Mouse (Mus musculus) kidney, embryonic 16.5 days (tissue): ENCODE measurements around the gene Gm21887. TPM values are rescaled to one million over a fixed set of nuclear protein-coding genes. Genes with fewer than 3 reads are reported as not detected.
"Not testable (repeated sequence)": the region's sequence is repeated elsewhere in the genome, so short reads cannot be mapped to it uniquely, and the experiment has no call there.

ENCODE experiments used
- ATAC-seq: fragments of 200-750 bp; cut with Nextera tagmentation; 2 replicates; pipeline ENCODE4 v1.8.0; 2017; ENCODE audit warnings: moderate TSS enrichment; ENCODE audit not compliant: low FRiP score, low TSS enrichment
- H3K27ac ChIP-seq: fragments of 300-500 bp; sonication (generic); 2 replicates; pipeline ENCODE4 v1.5.1; 2014; ENCODE audit warnings: low read length
- H3K27me3 ChIP-seq: fragments of 300-500 bp; sonication (generic); 2 replicates; pipeline ENCODE4 v1.6.1; 2014; ENCODE audit warnings: low read length, control low read depth, mixed read lengths; ENCODE audit not compliant: insufficient read depth
- H3K36me3 ChIP-seq: fragments of 300-500 bp; sonication (generic); 2 replicates; pipeline ENCODE4 v1.6.1; 2014; ENCODE audit warnings: low read length, control low read depth, mixed read lengths; ENCODE audit not compliant: insufficient read depth
- H3K4me1 ChIP-seq: fragments of 300-500 bp; sonication (generic); 2 replicates; pipeline ENCODE4 v1.6.1; 2014; ENCODE audit warnings: low read length, control low read depth, mixed read lengths; ENCODE audit not compliant: insufficient read depth
- H3K4me2 ChIP-seq: fragments of 300-500 bp; sonication (generic); replicated peaks from 2 replicates; pipeline ENCODE4 v1.6.1; 2014; ENCODE audit warnings: low read depth, low read length
- H3K4me3 ChIP-seq: fragments of 300-500 bp; sonication (generic); 2 replicates; pipeline ENCODE4 v1.5.1; 2014; ENCODE audit warnings: mild to moderate bottlenecking, low read length
- H3K9ac ChIP-seq: fragments of 300-500 bp; sonication (generic); replicated peaks from 2 replicates; pipeline ENCODE4 v1.6.1; 2014; ENCODE audit warnings: low read length
- H3K9me3 ChIP-seq: fragments of 300-500 bp; sonication (generic); 2 replicates; pipeline ENCODE4 v1.6.1; 2016; ENCODE audit warnings: low read length, control low read depth
- WGBS: fragments of 180-500 bp; shearing (Covaris S2); extraction: QIAGEN DNeasy Blood & Tissue Kit; methylation state at CpG from one replicate; pipeline ENCODE4 v1.1.7; 2014; 5-methylcytosine and 5-hydroxymethylcytosine counted together
- polyA plus RNA-seq: library from polyadenylated mRNA; unstranded; fragments of >200 nt; fragmentation: Nextera tagmentation; extraction: Ambion mirVana; gene quantifications from 2 replicates; pipeline ENCODE4 v1.2.1, GENCODE M21; 2015

Gm21887 gene
- polyA plus RNA-seq, 1 experiment from 2014 or later: 162 TPM

DNA sequence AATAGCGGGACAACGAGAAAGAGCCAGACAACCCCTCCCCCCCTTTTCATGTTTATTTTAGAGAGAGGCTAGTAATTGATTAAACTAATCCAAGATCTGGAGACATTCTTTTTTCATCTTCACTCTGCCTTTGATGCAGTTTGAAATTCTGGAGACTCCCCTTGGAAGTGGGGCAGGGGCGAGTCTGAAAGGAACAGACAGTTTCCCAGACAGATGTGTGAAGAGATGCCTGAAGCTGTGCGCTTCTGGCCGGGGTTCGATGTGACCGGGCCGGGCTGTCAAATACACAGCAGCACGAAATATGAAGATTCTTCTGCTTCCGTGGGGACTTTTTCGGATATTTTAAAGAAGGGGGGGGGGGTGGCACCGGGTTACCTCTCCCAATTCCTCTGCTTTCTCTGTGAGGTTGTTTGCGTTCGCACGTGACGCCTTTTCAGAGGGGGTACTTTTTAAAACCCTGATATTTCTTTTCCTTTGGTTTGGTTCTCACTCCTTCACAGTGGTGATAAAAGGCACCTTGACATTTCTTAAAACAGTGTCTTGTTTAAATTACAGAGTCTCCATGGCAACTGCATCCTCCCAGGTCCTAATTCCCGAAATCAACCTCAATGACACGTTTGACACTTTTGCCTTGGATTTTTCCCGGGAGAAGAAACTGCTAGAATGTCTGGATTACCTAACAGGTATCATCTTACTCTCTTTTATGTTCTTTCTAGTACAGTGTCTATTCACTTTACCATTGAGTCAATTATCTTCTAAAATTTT, 25.9 kb upstream of the Gm21887 start:
- Histone ChIP-seq H3K36me3 (peaks cover 80% of the 10 kb centered on the region), H3K9me3 (peaks cover 50% of the 10 kb centered on the region)
- H3K4me3 ChIP-seq, H3K4me2 ChIP-seq, ATAC-seq, H3K27me3 ChIP-seq, H3K4me1 ChIP-seq, H3K9ac ChIP-seq, H3K27ac ChIP-seq: not testable (repeated sequence)
- WGBS: 81% methylated on average over 19 of the region's 19 CpGs

DNA sequence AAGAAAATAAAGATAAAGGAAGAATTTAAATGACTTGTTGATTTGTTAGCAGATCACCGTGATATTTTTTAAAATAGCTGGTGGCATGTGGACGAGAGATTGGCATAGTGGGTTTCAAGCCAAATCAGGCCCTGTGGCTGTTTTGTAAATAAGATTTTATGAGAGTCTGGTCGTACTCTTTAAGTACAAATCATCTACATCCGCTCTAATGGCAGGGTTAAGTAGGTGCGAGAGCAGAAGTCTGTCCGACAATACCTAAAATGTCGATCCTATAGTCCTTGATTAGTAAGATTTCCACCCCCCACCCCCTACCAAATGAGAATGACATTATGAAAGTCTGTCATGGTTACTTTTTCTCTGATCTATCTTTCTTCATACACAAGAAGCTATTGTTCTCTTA, 25.1 kb upstream of the Gm21887 start:
- not testable (repeated sequence) for H3K4me3 ChIP-seq, H3K4me2 ChIP-seq, H3K4me1 ChIP-seq, H3K27me3 ChIP-seq, H3K27ac ChIP-seq, ATAC-seq, H3K9ac ChIP-seq
- Histone ChIP-seq H3K36me3 (peaks cover 83% of the 10 kb centered on the region), H3K9me3 (peaks cover 57% of the 10 kb centered on the region)
- WGBS: 85% methylated on average over 7 of the region's 7 CpGs

DNA sequence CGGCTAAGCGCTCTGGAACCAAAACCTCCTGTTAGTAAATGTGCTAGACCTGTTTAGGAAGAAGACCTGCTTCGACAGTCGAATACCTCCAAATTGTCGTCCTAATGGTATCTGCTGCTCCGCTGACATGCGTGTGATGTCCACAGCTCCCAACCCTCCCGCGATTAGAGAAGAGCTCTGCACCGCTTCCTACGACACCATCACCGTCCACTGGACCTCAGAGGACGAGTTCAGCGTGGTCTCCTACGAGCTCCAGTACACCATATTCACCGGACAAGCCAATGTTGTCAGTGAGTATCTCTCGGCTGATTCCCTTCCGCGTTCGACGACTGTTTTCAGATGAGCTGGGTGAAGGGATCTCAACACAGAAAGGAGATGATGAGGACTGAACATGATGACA, 24.6 kb upstream of the Gm21887 start:
- 90% methylated on average over 21 of the region's 21 CpGs for WGBS

DNA sequence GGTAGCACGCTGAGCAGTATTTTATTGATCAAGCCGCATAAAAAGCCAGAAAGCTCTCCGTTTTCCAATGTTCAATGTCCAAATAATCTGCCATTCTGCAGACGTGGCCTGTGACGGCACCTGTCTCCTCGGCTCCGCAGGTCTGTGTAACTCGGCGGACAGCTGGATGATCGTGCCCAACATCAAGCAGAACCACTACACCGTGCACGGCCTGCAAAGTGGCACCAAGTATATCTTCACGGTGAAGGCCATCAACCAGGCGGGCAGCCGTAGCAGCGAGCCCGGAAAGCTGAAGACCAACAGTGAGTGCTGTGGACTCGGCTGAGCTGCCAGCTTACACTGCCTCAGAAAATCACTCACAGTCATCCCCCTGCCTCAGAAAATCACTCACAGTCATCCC, 23.7 kb upstream of the Gm21887 start:
- not testable (repeated sequence) for H3K9ac ChIP-seq, H3K27ac ChIP-seq, H3K4me1 ChIP-seq, H3K4me3 ChIP-seq, H3K4me2 ChIP-seq, H3K27me3 ChIP-seq
- Histone ChIP-seq H3K9me3 (peaks cover 70% of the 10 kb centered on the region), H3K36me3 (peaks cover 80% of the 10 kb centered on the region)
- ATAC-seq: peak; percentile 20; the same call in 1 of the 2 replicates
- 83% methylated on average over 18 of the region's 18 CpGs for WGBS

More for the DNA sequence above, 24.6 kb upstream of the Gm21887 start:
- Histone ChIP-seq H3K9me3 (peaks cover 62% of the 10 kb centered on the region), H3K36me3 (peaks cover 81% of the 10 kb centered on the region)
- not testable (repeated sequence) for H3K27me3 ChIP-seq, H3K4me3 ChIP-seq, H3K4me1 ChIP-seq, H3K4me2 ChIP-seq, ATAC-seq, H3K9ac ChIP-seq, H3K27ac ChIP-seq

DNA sequence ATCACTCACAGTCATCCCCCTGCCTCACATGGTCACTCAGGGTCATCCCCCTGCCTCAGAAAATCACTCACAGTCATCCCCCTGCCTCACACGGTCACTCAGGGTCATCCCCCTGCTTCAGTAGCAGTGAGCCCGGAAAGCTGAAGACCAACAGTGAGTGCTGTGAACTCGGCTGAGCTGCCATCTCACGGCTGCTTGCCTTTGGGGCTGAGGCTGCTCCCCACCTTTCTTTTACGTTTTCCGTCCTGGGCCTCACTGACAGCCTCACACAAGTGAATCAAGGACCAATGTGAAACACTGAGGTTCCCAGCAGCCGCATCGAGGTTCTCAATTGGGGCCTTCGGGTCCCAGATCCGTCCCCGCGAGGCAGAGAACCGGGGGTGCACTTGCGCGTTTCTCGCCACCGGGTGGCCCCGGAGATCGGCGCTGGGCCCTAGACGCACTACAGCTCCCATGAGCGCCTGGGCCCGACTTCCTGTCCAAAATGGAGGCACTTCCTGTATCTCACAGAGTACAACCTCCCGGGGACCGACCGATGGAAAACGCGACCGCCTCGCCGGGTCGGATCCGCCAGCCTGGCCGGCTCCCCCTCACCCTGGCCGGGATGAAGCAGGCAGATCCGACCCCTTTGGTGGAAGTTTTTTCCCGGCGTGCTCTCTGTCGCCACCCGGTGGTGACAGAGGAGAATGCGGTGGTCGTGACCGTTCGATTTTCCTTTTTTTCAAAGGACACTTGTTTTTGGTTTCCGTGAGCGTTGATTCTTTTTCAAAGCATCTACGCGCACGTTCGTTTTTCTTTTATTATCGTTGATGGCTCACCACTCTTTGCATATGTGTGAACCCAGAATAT, 22.7 kb upstream of the Gm21887 start:
- peak overlapping the region; percentile 21 for H3K4me3 ChIP-seq
- H3K9me3 ChIP-seq: peaks cover 68% of the 10 kb centered on the region
- ATAC-seq: peak; percentile 93
- peak overlapping the region; percentile 37 for H3K4me2 ChIP-seq
- not testable (repeated sequence) for H3K27ac ChIP-seq, H3K27me3 ChIP-seq, H3K4me1 ChIP-seq
- 52% methylated on average over 46 of the region's 51 CpGs for WGBS
- H3K9ac ChIP-seq: peak overlapping the region; percentile 32
- peaks cover 73% of the 10 kb centered on the region for H3K36me3 ChIP-seq

DNA sequence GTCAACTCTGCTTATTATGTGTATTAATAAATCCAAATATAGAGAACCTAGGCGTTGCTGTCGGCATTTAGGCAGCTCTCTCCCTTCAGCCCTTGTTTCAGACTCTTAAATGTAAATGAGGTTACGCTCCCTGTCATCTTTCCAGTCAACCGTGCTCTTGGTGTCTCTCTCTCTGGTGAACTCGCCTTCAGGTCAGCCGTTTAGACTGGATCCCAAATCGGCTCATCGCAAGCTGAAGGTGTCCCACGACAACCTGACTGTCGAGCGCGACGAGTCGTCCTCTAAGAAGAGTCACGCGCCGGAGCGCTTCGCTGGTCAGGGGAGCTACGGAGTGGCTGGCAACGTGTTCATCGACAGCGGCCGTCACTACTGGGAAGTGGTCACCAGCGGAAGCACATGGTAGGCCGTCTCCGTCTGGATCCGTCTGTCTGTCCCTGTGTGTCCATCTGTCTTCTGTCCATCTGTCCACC, 22.1 kb upstream of the Gm21887 start:
- H3K36me3 ChIP-seq: peaks cover 66% of the 10 kb centered on the region
- H3K4me1 ChIP-seq, H3K4me2 ChIP-seq, H3K9ac ChIP-seq, H3K27me3 ChIP-seq, H3K4me3 ChIP-seq, H3K27ac ChIP-seq: not testable (repeated sequence)
- H3K9me3 ChIP-seq: peaks cover 66% of the 10 kb centered on the region
- peak; percentile 21; the same call in 1 of the 2 replicates for ATAC-seq
- WGBS: 86% methylated on average over 28 of the region's 28 CpGs

DNA sequence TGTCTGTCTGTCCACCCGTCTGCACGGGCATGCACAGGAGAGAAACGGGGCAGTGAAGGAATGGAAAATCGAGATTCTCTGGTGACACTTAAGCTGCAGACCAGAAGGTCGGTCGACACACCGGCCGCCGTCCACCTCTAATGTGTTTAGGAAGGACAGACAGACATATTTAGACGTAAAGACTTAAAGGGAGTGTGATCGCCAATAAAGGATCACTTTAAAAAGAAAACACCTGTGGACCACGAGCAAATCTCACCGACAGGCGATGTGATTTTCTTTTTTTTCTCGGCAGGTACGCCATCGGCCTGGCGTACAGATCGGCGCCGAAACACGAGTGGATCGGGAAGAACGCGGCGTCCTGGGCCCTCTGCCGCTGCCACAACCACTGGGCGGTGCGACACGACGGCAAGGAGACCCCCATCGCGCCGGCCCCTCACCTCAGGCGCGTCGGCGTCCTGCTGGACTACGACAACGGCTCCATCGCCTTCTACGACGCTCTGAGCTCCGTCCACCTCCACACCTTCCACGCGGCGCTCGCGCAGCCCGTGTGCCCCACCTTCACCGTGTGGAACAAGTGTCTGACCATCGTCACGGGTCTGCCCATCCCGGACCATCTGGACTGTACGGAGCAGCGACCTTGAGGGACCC, 20.8 kb upstream of the Gm21887 start:
- H3K4me1 ChIP-seq, H3K4me3 ChIP-seq, H3K9ac ChIP-seq, H3K27me3 ChIP-seq, H3K27ac ChIP-seq, H3K4me2 ChIP-seq: not testable (repeated sequence)
- 93% methylated on average over 56 of the region's 56 CpGs for WGBS
- peaks cover 63% of the 10 kb centered on the region for H3K9me3 ChIP-seq
- ATAC-seq: peak; percentile 5; the same call in 1 of the 2 replicates
- H3K36me3 ChIP-seq: peaks cover 53% of the 10 kb centered on the region

DNA sequence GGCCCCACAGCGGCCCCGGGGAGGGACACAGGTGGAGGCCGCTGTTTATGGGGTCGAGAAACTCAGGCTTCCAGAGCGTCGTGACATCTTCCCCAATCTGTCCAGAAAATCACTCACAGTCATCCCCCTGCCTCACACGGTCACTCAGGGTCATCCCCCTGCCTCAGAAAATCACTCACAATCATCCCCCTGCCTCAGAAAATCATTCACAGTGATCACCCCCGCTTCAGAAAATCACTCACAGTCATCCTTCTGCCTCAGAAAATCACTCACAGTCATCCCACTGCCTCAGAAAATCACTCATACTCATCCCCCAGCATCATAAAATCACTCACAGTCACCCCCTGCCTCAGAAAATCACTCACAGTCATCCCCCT, 20.3 kb upstream of the Gm21887 start:
- 85% methylated on average over 8 of the region's 8 CpGs for WGBS
- not testable (repeated sequence) for H3K9ac ChIP-seq, H3K4me2 ChIP-seq, H3K27ac ChIP-seq, H3K4me1 ChIP-seq, H3K27me3 ChIP-seq, H3K4me3 ChIP-seq
- peak; percentile 7; the same call in 1 of the 2 replicates for ATAC-seq
- Histone ChIP-seq H3K36me3 (peaks cover 50% of the 10 kb centered on the region), H3K9me3 (peaks cover 61% of the 10 kb centered on the region)

DNA sequence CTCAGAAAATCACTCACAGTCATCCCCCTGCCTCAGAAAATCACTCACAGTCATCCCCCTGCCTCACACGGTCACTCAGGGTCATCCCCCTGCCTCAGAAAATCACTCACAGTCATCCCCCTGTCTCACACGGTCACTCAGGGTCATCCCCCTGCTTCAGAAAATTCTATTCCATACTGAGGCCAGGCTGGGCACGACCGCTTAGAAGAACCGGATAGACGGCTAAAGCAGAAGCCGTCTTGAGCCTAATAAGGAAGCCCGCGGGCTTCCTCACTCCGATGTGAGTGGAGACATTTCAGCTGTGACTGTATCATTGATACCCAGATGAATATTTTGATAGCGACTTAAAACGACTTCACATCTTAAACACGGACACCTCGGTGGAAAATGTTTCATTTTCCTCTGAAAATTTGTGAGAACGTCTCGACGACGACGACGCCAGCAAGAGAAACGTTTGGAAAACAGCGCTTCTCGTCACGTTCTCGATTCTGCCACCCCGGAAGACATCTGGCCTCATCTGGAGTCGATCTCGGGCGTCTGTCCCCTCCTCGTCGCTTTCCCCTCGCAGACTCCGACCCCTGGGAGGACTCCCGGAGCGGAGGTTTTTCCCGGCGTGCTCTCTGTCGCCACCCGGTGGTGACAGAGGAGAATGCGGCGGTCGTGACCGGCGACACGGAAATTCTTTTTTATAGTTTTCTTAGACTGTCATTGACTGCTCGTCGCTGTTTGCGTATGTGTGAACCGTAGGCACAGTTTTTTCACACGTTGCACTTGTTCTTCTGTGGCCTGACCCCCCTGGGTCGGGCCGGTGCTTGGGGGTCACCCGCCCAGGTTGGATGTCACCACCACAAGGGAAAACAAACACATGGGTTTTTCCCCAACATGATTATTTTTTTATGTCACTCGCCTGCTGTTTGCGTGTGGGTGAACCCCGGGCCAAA, 19.5 kb upstream of the Gm21887 start:
- not testable (repeated sequence) for H3K27ac ChIP-seq, H3K4me1 ChIP-seq, H3K9ac ChIP-seq, H3K4me3 ChIP-seq, H3K4me2 ChIP-seq, H3K27me3 ChIP-seq
- H3K9me3 ChIP-seq: peaks cover 58% of the 10 kb centered on the region
- WGBS: 77% methylated on average over 56 of the region's 56 CpGs
- peaks cover 42% of the 10 kb centered on the region for H3K36me3 ChIP-seq
- ATAC-seq: peak; percentile 3; the same call in 1 of the 2 replicates
